Mouse (Mus musculus) CH12.LX (cell line): ENCODE results near the gene Nr4a3.

Experiments
- CTCF ChIP-seq, 2 experiments: IDR thresholded peaks in 1 of 2; conservative IDR thresholded peaks in 1 of 2; 2 replicates each; pipeline ENCODE4 v1.5.1; 2011 to 2012; ENCODE audit warnings: low read depth in 2 of 2, low read length in 2 of 2, improper control_type of control experiment in 1 of 2, inconsistent platforms in 1 of 2, mild to moderate bottlenecking in 1 of 2, moderate library complexity in 1 of 2
- EP300 ChIP-seq: IDR thresholded peaks from 2 replicates; pipeline ENCODE4 v1.6.1; 2011; ENCODE audit warnings: low read length, improper control_type of control experiment
- RCOR1 ChIP-seq: conservative IDR thresholded peaks from 2 replicates; pipeline ENCODE4 v1.6.1; 2012; ENCODE audit warnings: low read depth, mild to moderate bottlenecking, inconsistent platforms, low read length, improper control_type of control experiment

DNA sequence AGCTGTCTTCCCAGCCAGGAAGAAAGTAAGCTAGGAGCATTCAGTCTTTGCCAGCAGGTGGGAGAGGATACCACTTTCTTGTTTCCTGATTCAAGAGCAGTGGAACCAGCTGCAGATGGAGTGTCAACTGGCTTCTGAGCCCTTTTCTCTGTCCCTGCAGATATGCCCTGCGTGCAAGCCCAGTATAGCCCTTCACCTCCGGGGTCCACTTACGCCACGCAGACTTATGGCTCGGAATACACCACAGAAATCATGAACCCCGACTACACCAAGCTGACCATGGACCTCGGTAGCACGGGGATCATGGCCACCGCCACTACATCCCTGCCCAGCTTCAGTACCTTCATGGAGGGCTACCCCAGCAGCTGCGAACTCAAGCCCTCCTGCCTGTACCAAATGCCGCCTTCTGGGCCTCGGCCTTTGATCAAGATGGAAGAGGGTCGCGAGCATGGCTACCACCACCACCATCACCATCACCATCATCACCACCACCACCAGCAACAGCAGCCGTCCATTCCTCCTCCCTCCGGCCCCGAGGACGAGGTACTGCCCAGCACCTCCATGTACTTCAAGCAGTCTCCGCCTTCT lies 6.2 kb downstream of the Nr4a3 start:
- TF ChIP-seq CTCF (conservative IDR thresholded peaks at IDR 0.05 in 1 of 2, IDR thresholded peaks at IDR 0.05 in 1 of 2; ENCODE audit: low read depth in 2 of 2, low read length in 2 of 2): no peak
- TF ChIP-seq EP300: no peak
- TF ChIP-seq RCOR1: no peak
